Mouse (Mus musculus): Measurements from ENCODE around the gene Prkg2.

Prkg2 gene

DNA sequence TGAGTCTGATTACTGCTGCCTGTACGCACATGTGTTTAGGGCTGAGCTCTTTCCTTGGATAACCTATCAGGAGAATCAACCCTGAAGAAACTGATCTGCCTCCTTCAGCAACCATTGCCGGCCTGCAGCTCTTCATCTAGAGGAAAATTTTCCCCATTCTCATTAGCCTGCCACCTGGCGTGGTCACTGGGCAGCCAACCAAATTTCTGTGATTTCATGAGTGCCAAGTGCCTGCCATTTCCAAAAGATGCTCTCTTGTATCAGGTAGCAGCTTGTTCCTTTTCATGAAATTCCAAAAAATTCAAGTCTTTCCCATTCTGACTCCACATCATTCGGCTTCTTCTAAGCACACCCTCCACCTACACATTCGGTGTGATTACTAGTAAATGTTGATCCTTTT lies 136.2 kb downstream of the Prkg2 start:
- no peak for DNase-seq (ENCODE audit: low read depth)

DNA sequence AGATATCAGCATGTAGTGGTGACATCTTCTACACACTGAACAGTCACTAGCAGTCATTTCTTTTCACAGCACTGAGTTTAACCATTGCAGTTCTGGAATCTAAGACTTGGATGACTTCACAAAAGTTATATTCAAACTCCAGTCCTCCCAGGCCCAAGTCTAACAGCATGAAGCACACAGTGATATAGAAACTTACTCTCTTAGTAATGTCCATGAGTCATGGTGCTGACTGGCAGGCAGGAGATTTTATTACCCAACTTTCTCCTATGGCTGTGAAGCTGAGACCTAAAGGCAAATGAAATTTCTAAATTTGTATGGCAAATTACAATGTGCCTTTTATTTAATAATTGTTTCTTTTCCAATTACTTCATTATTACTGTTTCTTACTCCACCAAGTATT lies 139.2 kb downstream of the Prkg2 start:
- DNase-seq (ENCODE audit: low read depth) = peak; percentile 78

DNA sequence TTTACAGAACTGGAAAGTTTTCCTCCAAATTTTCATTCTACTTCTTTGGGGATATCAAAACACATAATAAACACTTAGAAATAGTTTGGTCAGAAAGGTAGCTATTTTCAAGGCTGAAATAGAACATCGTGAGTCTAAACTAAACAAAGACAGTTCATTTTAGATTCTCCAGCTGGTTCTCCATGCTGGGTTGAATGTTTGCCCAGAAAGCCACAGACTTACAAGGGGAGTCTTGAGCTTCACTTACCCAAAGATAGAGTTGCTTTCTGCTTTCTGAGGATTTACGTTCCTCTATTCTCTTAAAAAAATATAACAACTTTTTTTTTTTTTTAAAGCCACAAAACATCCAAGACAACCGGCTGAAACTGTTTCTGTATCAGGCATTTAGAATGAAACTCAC lies 142.9 kb downstream of the Prkg2 start:
- DNase-seq (ENCODE audit: low read depth) = peak; percentile 64

DNA sequence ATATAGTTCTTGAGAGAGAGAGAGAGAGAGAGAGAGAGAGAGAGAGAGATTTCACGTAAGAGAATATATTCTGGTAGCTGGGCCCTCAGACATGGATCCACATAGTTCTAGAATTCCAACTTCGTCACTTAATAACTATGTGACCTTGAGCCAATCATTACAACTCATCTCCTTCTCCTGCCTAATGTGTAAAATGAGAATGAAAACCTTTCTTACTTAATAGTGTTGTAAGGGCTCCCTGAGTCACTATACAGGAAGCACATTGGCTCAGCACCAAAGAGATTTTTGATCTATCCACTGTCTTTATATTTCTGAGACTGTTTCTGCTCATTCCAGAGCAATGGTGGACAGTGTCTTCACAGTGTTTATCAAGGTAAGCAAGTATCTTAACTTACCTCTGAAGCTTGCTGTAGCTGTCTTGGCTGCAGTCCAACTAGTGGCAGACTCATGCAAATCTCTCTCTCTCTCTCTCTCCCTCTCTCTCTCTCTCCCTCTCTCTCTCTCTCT lies 146.6 kb downstream of the Prkg2 start:
- peak; percentile 68 for DNase-seq (ENCODE audit: low read depth)

DNA sequence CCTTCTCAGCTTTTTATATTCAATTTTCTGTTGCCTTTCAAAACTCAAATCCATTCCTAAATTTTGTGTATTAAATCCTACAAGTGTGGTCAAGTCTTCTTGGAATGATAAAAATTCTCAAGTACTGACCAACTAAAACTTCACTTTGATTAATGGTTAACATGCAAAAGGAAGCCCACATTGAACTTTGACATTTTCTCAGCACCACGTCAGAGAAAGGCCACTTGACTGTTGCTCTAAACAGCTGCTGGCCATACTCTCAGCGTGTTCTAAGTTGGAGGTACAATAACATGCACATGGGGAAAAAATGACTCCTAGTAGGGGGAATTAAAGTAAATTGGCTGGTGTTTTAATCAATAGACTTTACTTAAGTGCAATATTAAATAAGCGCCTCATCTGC lies 155.1 kb downstream of the Prkg2 start:
- DNase-seq (ENCODE audit: low read depth) = no peak
